Mouse (Mus musculus) spleen, postnatal 4 days (tissue): ENCODE results near the gene Smoc1.

ENCODE experiments used
- DNase-seq, 2 experiments: peaks; one replicate each; pipeline ENCODE4 v3.0.0; 2022; ENCODE audit warnings: low spot score in 2 of 2

Gene Smoc1

GRCm38 (mm10) chr12:81130692-81131091 is 104.1 kb downstream of the Smoc1 start:
- no peak for DNase-seq

GRCm38 (mm10) chr12:81131114-81131513 is 104.5 kb downstream of the Smoc1 start:
- DNase-seq: no peak

- DNase-seq: no peak
These were observed 106.6 kb downstream of the Smoc1 start for GRCm38 (mm10) chr12:81133055-81133665.

GRCm38 (mm10) chr12:81138217-81138616 is 111.6 kb downstream of the Smoc1 start:
- no peak for DNase-seq

GRCm38 (mm10) chr12:81139463-81139862 is 112.9 kb downstream of the Smoc1 start:
- no peak for DNase-seq

GRCm38 (mm10) chr12:81140594-81141328 is 114.2 kb downstream of the Smoc1 start:
- DNase-seq: no peak

- no peak for DNase-seq
These were observed 114.7 kb downstream of the Smoc1 start for GRCm38 (mm10) chr12:81141329-81141711.

GRCm38 (mm10) chr12:81142231-81142630 is 115.6 kb downstream of the Smoc1 start:
- DNase-seq: no peak

GRCm38 (mm10) chr12:81144201-81144600 is 117.6 kb downstream of the Smoc1 start:
- no peak for DNase-seq

GRCm38 (mm10) chr12:81146417-81147180 is 120.0 kb downstream of the Smoc1 start:
- DNase-seq: no peak

- no peak for DNase-seq
These were observed 121.3 kb downstream of the Smoc1 start for GRCm38 (mm10) chr12:81147956-81148355.

GRCm38 (mm10) chr12:81150917-81151316 is 124.3 kb downstream of the Smoc1 start:
- no peak for DNase-seq

- DNase-seq: no peak
These were observed 125.5 kb downstream of the Smoc1 start for GRCm38 (mm10) chr12:81152082-81152481.

- no peak for DNase-seq
These were observed 129.1 kb downstream of the Smoc1 start for GRCm38 (mm10) chr12:81155675-81156074.

GRCm38 (mm10) chr12:81156841-81157240 is 130.2 kb downstream of the Smoc1 start:
- DNase-seq: no peak

- no peak for DNase-seq
These were observed 133.3 kb downstream of the Smoc1 start for GRCm38 (mm10) chr12:81159947-81160346.

- DNase-seq: no peak
These were observed 133.8 kb downstream of the Smoc1 start for GRCm38 (mm10) chr12:81160425-81160824.

- no peak for DNase-seq
These were observed 134.2 kb downstream of the Smoc1 start for GRCm38 (mm10) chr12:81160831-81161230.

GRCm38 (mm10) chr12:81161282-81161681 is 134.7 kb downstream of the Smoc1 start:
- DNase-seq: no peak

- DNase-seq: no peak
These were observed 136.5 kb downstream of the Smoc1 start for GRCm38 (mm10) chr12:81163131-81163530.

GRCm38 (mm10) chr12:81163566-81163965 is 137.0 kb downstream of the Smoc1 start:
- no peak for DNase-seq

- DNase-seq: no peak
These were observed 139.5 kb downstream of the Smoc1 start for GRCm38 (mm10) chr12:81166092-81166491.

- no peak for DNase-seq
These were observed 140.0 kb downstream of the Smoc1 start for GRCm38 (mm10) chr12:81166615-81167014.
